Mouse (Mus musculus) kidney, embryonic 14.5 days (tissue): ENCODE results near the gene Apba2. TPM values are rescaled to one million over a fixed set of nuclear protein-coding genes. Genes with fewer than 3 reads are reported as not detected.

Source experiments
- ATAC-seq: fragments of 200-750 bp; cut with Nextera tagmentation; 2 replicates; pipeline ENCODE4 v1.8.0; 2017; ENCODE audit warnings: moderate number of reproducible peaks, mild to moderate bottlenecking, moderate TSS enrichment, moderate library complexity; ENCODE audit not compliant: low FRiP score, low TSS enrichment
- H3K27ac ChIP-seq: fragments of 300-500 bp; sonication (generic); 2 replicates; pipeline ENCODE4 v1.5.1; 2014; ENCODE audit warnings: low read depth, mild to moderate bottlenecking, low read length, moderate library complexity, mixed read lengths
- H3K27me3 ChIP-seq: fragments of 300-500 bp; sonication (generic); 2 replicates; pipeline ENCODE4 v1.6.1; 2014; ENCODE audit warnings: mild to moderate bottlenecking, low read length; ENCODE audit not compliant: control insufficient read depth, insufficient read depth
- H3K36me3 ChIP-seq: fragments of 300-500 bp; sonication (generic); 2 replicates; pipeline ENCODE4 v1.6.1; 2014; ENCODE audit warnings: low read length, mixed read lengths; ENCODE audit not compliant: control insufficient read depth, insufficient read depth
- H3K4me1 ChIP-seq: fragments of 300-500 bp; sonication (generic); 2 replicates; pipeline ENCODE4 v1.6.1; 2014; ENCODE audit warnings: low read length, mixed read lengths; ENCODE audit not compliant: control insufficient read depth, insufficient read depth
- H3K4me2 ChIP-seq: fragments of 300-500 bp; sonication (generic); replicated peaks from 2 replicates; pipeline ENCODE4 v1.6.1; 2014; ENCODE audit warnings: low read depth, mild to moderate bottlenecking, low read length
- H3K4me3 ChIP-seq: fragments of 300-500 bp; sonication (generic); 2 replicates; pipeline ENCODE4 v1.5.1; 2014; ENCODE audit warnings: mild to moderate bottlenecking, low read length
- H3K9ac ChIP-seq: fragments of 300-500 bp; sonication (generic); 2 replicates; pipeline ENCODE4 v1.6.1; 2014; ENCODE audit warnings: low read depth, mild to moderate bottlenecking, low read length, moderate library complexity
- H3K9me3 ChIP-seq: fragments of 300-500 bp; sonication (generic); 2 replicates; pipeline ENCODE4 v1.6.1; 2016; ENCODE audit warnings: low read length; ENCODE audit not compliant: control insufficient read depth
- WGBS: fragments of 180-500 bp; shearing (Covaris S2); extraction: QIAGEN DNeasy Blood & Tissue Kit; methylation state at CpG from one replicate; pipeline ENCODE4 v1.1.7; 2014; 5-methylcytosine and 5-hydroxymethylcytosine counted together
- polyA plus RNA-seq: library from polyadenylated mRNA; unstranded; fragments of >200 nt; fragmentation: Nextera tagmentation; extraction: Ambion mirVana; gene quantifications from 2 replicates; pipeline ENCODE4 v1.2.1, GENCODE M21; 2014

The Apba2 gene
- polyA plus RNA-seq, 1 experiment from 2014 or later = 2.8 TPM

GRCm38 (mm10) chr7:64792031-64792430, 290.5 kb downstream of the Apba2 start:
- H3K9me3 ChIP-seq = no peaks in the 10 kb centered on the region
- H3K27ac ChIP-seq = no peak overlapping the region
- ATAC-seq = no peak
- H3K27me3 ChIP-seq = no peaks in the 10 kb centered on the region
- no peak overlapping the region for H3K4me3 ChIP-seq
- H3K36me3 ChIP-seq = no peaks in the 10 kb centered on the region
- no peaks in the 10 kb centered on the region for H3K4me1 ChIP-seq
- H3K4me2 ChIP-seq = no peak overlapping the region
- no peak overlapping the region for H3K9ac ChIP-seq
- 55% methylated on average over 8 of the region's 8 CpGs for WGBS

GRCm38 (mm10) chr7:64795554-64795953, 294.0 kb downstream of the Apba2 start:
- Histone ChIP-seq H3K4me1 (no peaks in the 10 kb centered on the region), H3K36me3 (no peaks in the 10 kb centered on the region), H3K4me2 (no peak overlapping the region), H3K9me3 (no peaks in the 10 kb centered on the region), H3K27ac (no peak overlapping the region), H3K27me3 (no peaks in the 10 kb centered on the region), H3K9ac (no peak overlapping the region), H3K4me3 (no peak overlapping the region)
- ATAC-seq = no peak
- 79% methylated on average over 6 of the region's 6 CpGs for WGBS

Other genes with a start within 250 kb of the Apba2 start
- 5.8 and 12.5 TPM in 2 replicates for gene Mtmr10, start 214.1 kb upstream of the Apba2 start, polyA plus RNA-seq
- gene Fan1, start 127.6 kb upstream of the Apba2 start, polyA plus RNA-seq = 6.6 and 9.8 TPM in 2 replicates
- gene Mphosph10, start 109.4 kb upstream of the Apba2 start, polyA plus RNA-seq = 48.8 and 52.1 TPM in 2 replicates
- gene Mcee, start 109.1 kb upstream of the Apba2 start, polyA plus RNA-seq = 74.4 and 88.9 TPM in 2 replicates